Mouse (Mus musculus) ES-E14 (cell line): ENCODE measurements around the gene Sik3.

Source experiments
- CHD2 ChIP-seq: IDR thresholded peaks from 2 replicates; pipeline ENCODE4 v1.6.1; 2014; ENCODE audit warnings: mild to moderate bottlenecking, low read depth, low read length, inconsistent platforms
- HCFC1 ChIP-seq: IDR thresholded peaks from 2 replicates; pipeline ENCODE4 v1.6.1; 2012; ENCODE audit warnings: low read length, inconsistent platforms, borderline replicate concordance; ENCODE audit not compliant: insufficient read depth
- MAFK ChIP-seq: IDR thresholded peaks from 2 replicates; pipeline ENCODE4 v1.6.1; 2014; ENCODE audit warnings: mild to moderate bottlenecking, low read depth, low read length, inconsistent platforms; ENCODE audit not compliant: insufficient read depth
- ZC3H11A ChIP-seq: IDR thresholded peaks from 2 replicates; pipeline ENCODE4 v1.6.1; 2012; ENCODE audit warnings: low read depth, mild to moderate bottlenecking, inconsistent platforms, low read length, borderline replicate concordance
- ZNF384 ChIP-seq: IDR thresholded peaks from 2 replicates; pipeline ENCODE4 v1.6.1; 2012; ENCODE audit warnings: low read depth, low read length, inconsistent platforms

- no peak for TF ChIP-seq MAFK
- TF ChIP-seq CHD2, result no peak
- no peak for TF ChIP-seq HCFC1
- TF ChIP-seq ZNF384, result no peak
- no peak for TF ChIP-seq ZC3H11A
These were observed 16.9 kb downstream of the Sik3 start for GRCm38 (mm10) chr9:46029534-46029933.
